Mouse (Mus musculus): ENCODE data around the gene Fbxo8. TPM values are rescaled to one million over a fixed set of nuclear protein-coding genes. Genes with fewer than 3 reads are reported as not detected.

Gene Fbxo8
- total and polyA plus RNA-seq, 2 experiments from 2014 or later = 51.6 to 53.5 TPM

DNA sequence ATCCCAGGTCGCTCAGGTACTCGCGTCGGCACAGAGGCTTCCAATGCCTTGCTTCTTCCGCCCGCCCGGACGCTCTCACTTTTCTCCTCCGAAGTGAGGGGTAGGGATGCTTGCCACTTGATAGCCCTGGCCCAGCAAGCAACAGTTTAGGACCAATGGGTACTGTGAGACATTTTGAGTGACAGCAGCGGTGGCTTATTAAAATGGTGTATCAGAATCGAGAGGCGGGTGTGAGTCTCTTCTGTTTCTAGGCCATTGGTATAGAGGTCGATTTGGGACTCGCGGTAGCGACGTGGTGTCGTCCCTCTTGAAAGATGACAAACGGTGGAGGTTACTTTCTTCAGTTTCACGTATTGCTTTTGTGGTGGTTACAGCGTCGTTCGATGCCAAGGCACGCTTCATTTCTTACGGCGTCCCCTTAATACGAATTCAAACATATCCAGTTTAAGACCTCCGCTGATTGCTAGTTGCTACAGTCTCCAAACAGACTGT lies 517 bp downstream of the Fbxo8 start:
- Histone ChIP-seq H3K4me2 (ENCODE audit: low read depth, low read length) (peak overlapping the region; percentile 87), H3K27me3 (ENCODE audit: control insufficient read depth, insufficient read depth, low read length) (no peaks in the 10 kb centered on the region), H3K9ac (replicated peaks; ENCODE audit: low read depth, low read length) (peak overlapping the region; percentile 83), H3K4me1 (ENCODE audit: control insufficient read depth, insufficient read depth) (peaks cover 13% of the 10 kb centered on the region), H3K27ac (ENCODE audit: low read depth) (peak overlapping the region; percentile 96), H3K4me3 (ENCODE audit: low read depth, low read length) (peak overlapping the region; percentile 94), H3K9me3 (replicated peaks; ENCODE audit: control insufficient read depth, low read length) (no peaks in the 10 kb centered on the region), H3K36me3 (replicated peaks; ENCODE audit: control insufficient read depth, insufficient read depth, low read length) (no peaks in the 10 kb centered on the region)
- WGBS = under 1% methylated on average over 28 of the region's 28 CpGs
- ATAC-seq (ENCODE audit: insufficient read depth, low read depth) = peak; percentile 97
- peak; percentile 97 for DNase-seq (ENCODE audit: low spot score)
- TF ChIP-seq EP300 (IDR thresholded peaks at IDR 0.05; ENCODE audit: low read depth) (no peak), CTCF (IDR thresholded peaks at IDR 0.05; ENCODE audit: low read depth) (no peak)

DNA sequence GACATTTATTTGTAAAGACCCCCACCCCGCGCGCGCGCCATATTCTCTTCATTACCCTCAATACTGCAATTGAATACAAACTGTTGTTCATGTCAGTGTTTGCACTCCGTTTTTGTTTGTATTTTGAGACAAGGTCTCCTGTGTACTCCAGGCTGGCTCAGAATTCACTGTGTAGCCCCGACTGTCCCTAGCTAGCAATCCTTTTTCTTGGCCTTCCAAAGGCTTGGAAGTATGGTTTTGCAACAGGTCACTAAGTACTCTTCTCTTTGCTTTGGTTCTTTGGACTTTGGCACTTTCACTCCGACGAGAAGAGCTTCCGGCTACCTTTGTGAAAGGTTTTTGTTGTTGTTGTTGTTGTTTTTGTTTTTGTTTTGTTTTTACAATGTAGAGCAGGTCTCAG lies 1.2 kb downstream of the Fbxo8 start:
- Histone ChIP-seq H3K4me3 (ENCODE audit: low read depth, low read length) (peak overlapping the region; percentile 94), H3K4me1 (ENCODE audit: control insufficient read depth, insufficient read depth) (peaks cover 13% of the 10 kb centered on the region), H3K9me3 (replicated peaks; ENCODE audit: control insufficient read depth, low read length) (no peaks in the 10 kb centered on the region), H3K27ac (ENCODE audit: low read depth) (peak overlapping the region; percentile 96), H3K36me3 (replicated peaks; ENCODE audit: control insufficient read depth, insufficient read depth, low read length) (no peaks in the 10 kb centered on the region), H3K9ac (replicated peaks; ENCODE audit: low read depth, low read length) (peak overlapping the region; percentile 83), H3K27me3 (ENCODE audit: control insufficient read depth, insufficient read depth, low read length) (no peaks in the 10 kb centered on the region), H3K4me2 (ENCODE audit: low read depth, low read length) (peak overlapping the region; percentile 87)
- no peak for ATAC-seq (ENCODE audit: insufficient read depth, low read depth)
- DNase-seq (ENCODE audit: low spot score) = no peak
- TF ChIP-seq CTCF (IDR thresholded peaks at IDR 0.05; ENCODE audit: low read depth) (no peak), EP300 (IDR thresholded peaks at IDR 0.05; ENCODE audit: low read depth) (no peak)
- WGBS = 26% methylated on average over 10 of the region's 10 CpGs

GRCm38 (mm10) chr8:56552551-56553103 lies 1.7 kb downstream of the Fbxo8 start:
- ATAC-seq (ENCODE audit: insufficient read depth, low read depth) (no peak), DNase-seq (ENCODE audit: low spot score) (no peak)
- WGBS = 37% methylated on average over 5 of the region's 5 CpGs
- H3K27me3 ChIP-seq (ENCODE audit: control insufficient read depth, insufficient read depth, low read length) = no peaks in the 10 kb centered on the region
- H3K9me3 ChIP-seq (replicated peaks; ENCODE audit: control insufficient read depth, low read length) = no peaks in the 10 kb centered on the region
- H3K4me2 ChIP-seq (ENCODE audit: low read depth, low read length) = peak overlapping the region; percentile 87; the same call in 1 of the 2 replicates
- peak overlapping the region; percentile 94; the same call in 1 of the 2 replicates for H3K4me3 ChIP-seq (ENCODE audit: low read depth, low read length)
- H3K9ac ChIP-seq (replicated peaks; ENCODE audit: low read depth, low read length) = no peak overlapping the region; the same call in 1 of the 2 replicates
- peaks cover 13% of the 10 kb centered on the region for H3K4me1 ChIP-seq (ENCODE audit: control insufficient read depth, insufficient read depth)
- no peak overlapping the region for H3K27ac ChIP-seq (ENCODE audit: low read depth)
- H3K36me3 ChIP-seq (replicated peaks; ENCODE audit: control insufficient read depth, insufficient read depth, low read length) = no peaks in the 10 kb centered on the region
- no peak for TF ChIP-seq CTCF (IDR thresholded peaks at IDR 0.05; ENCODE audit: low read depth)
- TF ChIP-seq EP300 (IDR thresholded peaks at IDR 0.05; ENCODE audit: low read depth) = no peak

DNA sequence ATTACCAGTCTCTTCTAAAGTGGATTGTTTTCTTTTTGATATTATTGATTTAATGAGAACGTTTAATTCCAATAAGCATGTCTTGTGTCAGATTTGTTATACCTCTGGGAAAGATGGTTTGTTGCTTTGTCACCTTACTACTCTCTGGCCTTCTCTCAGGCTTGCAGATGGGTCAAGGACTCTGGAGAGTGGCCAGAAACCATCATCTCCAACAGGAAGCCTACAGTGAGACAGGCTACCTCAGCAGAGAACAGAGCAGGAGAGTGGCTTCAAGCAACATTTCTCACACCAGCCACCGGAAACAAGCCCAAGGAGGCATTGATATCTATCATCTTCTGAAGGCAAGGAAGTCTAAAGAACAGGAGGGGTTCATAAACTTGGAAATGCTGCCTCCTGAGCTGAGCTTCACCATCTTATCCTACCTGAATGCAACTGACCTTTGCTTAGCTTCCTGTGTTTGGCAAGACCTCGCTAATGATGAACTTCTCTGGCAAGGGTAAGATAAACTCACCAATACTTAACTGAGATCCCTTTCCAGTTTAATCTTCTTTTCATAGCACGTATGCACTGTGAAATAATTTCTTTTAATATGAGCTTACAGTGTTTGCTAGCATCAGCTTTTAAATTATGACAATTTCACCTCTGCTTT lies 13.6 kb downstream of the Fbxo8 start:
- Histone ChIP-seq H3K9me3 (replicated peaks; ENCODE audit: control insufficient read depth, low read length) (no peaks in the 10 kb centered on the region), H3K36me3 (replicated peaks; ENCODE audit: control insufficient read depth, insufficient read depth, low read length) (peaks cover 7% of the 10 kb centered on the region), H3K4me3 (ENCODE audit: low read depth, low read length) (no peak overlapping the region), H3K4me2 (ENCODE audit: low read depth, low read length) (no peak overlapping the region), H3K4me1 (ENCODE audit: control insufficient read depth, insufficient read depth) (no peaks in the 10 kb centered on the region), H3K27me3 (ENCODE audit: control insufficient read depth, insufficient read depth, low read length) (no peaks in the 10 kb centered on the region), H3K9ac (replicated peaks; ENCODE audit: low read depth, low read length) (no peak overlapping the region), H3K27ac (ENCODE audit: low read depth) (no peak overlapping the region)
- TF ChIP-seq EP300 (IDR thresholded peaks at IDR 0.05; ENCODE audit: low read depth) (no peak), CTCF (IDR thresholded peaks at IDR 0.05; ENCODE audit: low read depth) (no peak)
- no peak for DNase-seq (ENCODE audit: low spot score)
- 72% methylated on average over 4 of the region's 4 CpGs for WGBS
- ATAC-seq (ENCODE audit: insufficient read depth, low read depth) = no peak

- Histone ChIP-seq H3K27ac (ENCODE audit: low read depth) (no peak overlapping the region), H3K9me3 (replicated peaks; ENCODE audit: control insufficient read depth, low read length) (no peaks in the 10 kb centered on the region), H3K9ac (replicated peaks; ENCODE audit: low read depth, low read length) (no peak overlapping the region), H3K4me3 (ENCODE audit: low read depth, low read length) (no peak overlapping the region), H3K4me1 (ENCODE audit: control insufficient read depth, insufficient read depth) (no peaks in the 10 kb centered on the region), H3K27me3 (ENCODE audit: control insufficient read depth, insufficient read depth, low read length) (no peaks in the 10 kb centered on the region), H3K36me3 (replicated peaks; ENCODE audit: control insufficient read depth, insufficient read depth, low read length) (peaks cover 7% of the 10 kb centered on the region), H3K4me2 (ENCODE audit: low read depth, low read length) (no peak overlapping the region)
- TF ChIP-seq CTCF (IDR thresholded peaks at IDR 0.05; ENCODE audit: low read depth) (no peak), EP300 (IDR thresholded peaks at IDR 0.05; ENCODE audit: low read depth) (no peak)
- no peak for DNase-seq (ENCODE audit: low spot score)
- ATAC-seq (ENCODE audit: insufficient read depth, low read depth) = no peak
- 93% methylated on average over 9 of the region's 9 CpGs for WGBS
Measured at GRCm38 (mm10) chr8:56566856-56567255, 16.0 kb downstream of the Fbxo8 start.

All from heart, postnatal 0 days (tissue).